Mouse (Mus musculus): ENCODE data around the gene Osbpl3. TPM values are rescaled to one million over a fixed set of nuclear protein-coding genes. Genes with fewer than 3 reads are reported as not detected.

Osbpl3 gene
- total and polyA plus RNA-seq, 2 experiments = 0.15 to 0.83 TPM

- TF ChIP-seq POLR2A (IDR thresholded peaks at IDR 0.05; ENCODE audit: extremely low read depth, insufficient read depth, low read length) (no peak), CTCF (IDR thresholded peaks at IDR 0.05; ENCODE audit: low read depth, low read length) (no peak)
- DNase-seq (ENCODE audit: extremely low read depth, low read depth, low spot score) = peak; percentile 83
- no peak overlapping the region for H3K9ac ChIP-seq (ENCODE audit: low read depth, low read length)
- H3K27ac ChIP-seq (replicated peaks; ENCODE audit: insufficient read depth, low read depth, low read length) = peak overlapping the region; percentile 18; the same call in 1 of the 2 replicates
- 29% methylated on average over 11 of the region's 11 CpGs for WGBS
- H3K36me3 ChIP-seq (ENCODE audit: control insufficient read depth, insufficient read depth, low read length) = no peaks in the 10 kb centered on the region
- no peaks in the 10 kb centered on the region for H3K79me2 ChIP-seq (ENCODE audit: control insufficient read depth, insufficient read depth, low read length)
- H3K4me3 ChIP-seq (ENCODE audit: insufficient read depth, low read depth, low read length) = no peak overlapping the region; the same call in 1 of the 2 replicates
- no peaks in the 10 kb centered on the region for H3K27me3 ChIP-seq (ENCODE audit: control insufficient read depth, insufficient read depth, low read length)
- H3K4me1 ChIP-seq (ENCODE audit: control insufficient read depth, insufficient read depth, low read length) = no peaks in the 10 kb centered on the region; the same call in 1 of the 2 replicates
These were observed 74.4 kb downstream of the Osbpl3 start for GRCm38 (mm10) chr6:50381504-50382091.

- H3K4me3 ChIP-seq (ENCODE audit: insufficient read depth, low read depth, low read length) = no peak overlapping the region
- H3K27ac ChIP-seq (replicated peaks; ENCODE audit: insufficient read depth, low read depth, low read length) = no peak overlapping the region
- no peaks in the 10 kb centered on the region for H3K79me2 ChIP-seq (ENCODE audit: control insufficient read depth, insufficient read depth, low read length)
- H3K4me1 ChIP-seq (ENCODE audit: control insufficient read depth, insufficient read depth, low read length) = no peaks in the 10 kb centered on the region; the same call in 1 of the 2 replicates
- H3K36me3 ChIP-seq (ENCODE audit: control insufficient read depth, insufficient read depth, low read length) = no peaks in the 10 kb centered on the region
- WGBS = 99% methylated on average over 4 of the region's 4 CpGs
- TF ChIP-seq CTCF (IDR thresholded peaks at IDR 0.05; ENCODE audit: low read depth, low read length) = no peak
- no peak for TF ChIP-seq POLR2A (IDR thresholded peaks at IDR 0.05; ENCODE audit: extremely low read depth, insufficient read depth, low read length)
- no peaks in the 10 kb centered on the region for H3K27me3 ChIP-seq (ENCODE audit: control insufficient read depth, insufficient read depth, low read length)
- no peak for DNase-seq (ENCODE audit: extremely low read depth, low read depth, low spot score)
- no peak overlapping the region for H3K9ac ChIP-seq (ENCODE audit: low read depth, low read length)
These were observed 76.3 kb downstream of the Osbpl3 start for GRCm38 (mm10) chr6:50379740-50380139.

DNA sequence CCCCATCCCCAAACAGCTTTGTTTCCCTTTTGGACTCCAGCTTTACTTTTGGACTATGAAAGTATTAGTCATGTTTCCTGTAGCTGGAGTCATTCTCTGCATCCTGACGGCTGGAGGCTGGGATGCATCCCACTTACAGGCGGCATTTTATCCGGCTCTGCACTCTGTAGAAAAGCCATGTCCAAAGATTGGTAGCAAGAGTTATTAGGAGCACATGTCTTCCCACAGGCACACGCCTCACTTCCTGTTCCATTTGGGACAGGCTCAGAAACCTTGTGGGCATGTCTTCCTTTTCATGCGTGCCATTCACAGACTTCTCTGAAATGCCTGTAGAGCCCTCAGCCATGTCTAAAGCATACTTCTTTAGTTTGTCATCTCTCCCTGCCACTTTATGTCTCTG lies 76.9 kb downstream of the Osbpl3 start:
- Histone ChIP-seq H3K27me3 (ENCODE audit: control insufficient read depth, insufficient read depth, low read length) (no peaks in the 10 kb centered on the region), H3K9ac (ENCODE audit: low read depth, low read length) (no peak overlapping the region), H3K4me1 (ENCODE audit: control insufficient read depth, insufficient read depth, low read length) (no peaks in the 10 kb centered on the region; the same call in 1 of the 2 replicates), H3K27ac (replicated peaks; ENCODE audit: insufficient read depth, low read depth, low read length) (no peak overlapping the region), H3K36me3 (ENCODE audit: control insufficient read depth, insufficient read depth, low read length) (no peaks in the 10 kb centered on the region), H3K4me3 (ENCODE audit: insufficient read depth, low read depth, low read length) (no peak overlapping the region), H3K79me2 (ENCODE audit: control insufficient read depth, insufficient read depth, low read length) (no peaks in the 10 kb centered on the region)
- no peak for TF ChIP-seq POLR2A (IDR thresholded peaks at IDR 0.05; ENCODE audit: extremely low read depth, insufficient read depth, low read length)
- TF ChIP-seq CTCF (IDR thresholded peaks at IDR 0.05; ENCODE audit: low read depth, low read length) = no peak
- WGBS = 60% methylated on average over 5 of the region's 5 CpGs
- no peak for DNase-seq (ENCODE audit: extremely low read depth, low read depth, low spot score)

DNA sequence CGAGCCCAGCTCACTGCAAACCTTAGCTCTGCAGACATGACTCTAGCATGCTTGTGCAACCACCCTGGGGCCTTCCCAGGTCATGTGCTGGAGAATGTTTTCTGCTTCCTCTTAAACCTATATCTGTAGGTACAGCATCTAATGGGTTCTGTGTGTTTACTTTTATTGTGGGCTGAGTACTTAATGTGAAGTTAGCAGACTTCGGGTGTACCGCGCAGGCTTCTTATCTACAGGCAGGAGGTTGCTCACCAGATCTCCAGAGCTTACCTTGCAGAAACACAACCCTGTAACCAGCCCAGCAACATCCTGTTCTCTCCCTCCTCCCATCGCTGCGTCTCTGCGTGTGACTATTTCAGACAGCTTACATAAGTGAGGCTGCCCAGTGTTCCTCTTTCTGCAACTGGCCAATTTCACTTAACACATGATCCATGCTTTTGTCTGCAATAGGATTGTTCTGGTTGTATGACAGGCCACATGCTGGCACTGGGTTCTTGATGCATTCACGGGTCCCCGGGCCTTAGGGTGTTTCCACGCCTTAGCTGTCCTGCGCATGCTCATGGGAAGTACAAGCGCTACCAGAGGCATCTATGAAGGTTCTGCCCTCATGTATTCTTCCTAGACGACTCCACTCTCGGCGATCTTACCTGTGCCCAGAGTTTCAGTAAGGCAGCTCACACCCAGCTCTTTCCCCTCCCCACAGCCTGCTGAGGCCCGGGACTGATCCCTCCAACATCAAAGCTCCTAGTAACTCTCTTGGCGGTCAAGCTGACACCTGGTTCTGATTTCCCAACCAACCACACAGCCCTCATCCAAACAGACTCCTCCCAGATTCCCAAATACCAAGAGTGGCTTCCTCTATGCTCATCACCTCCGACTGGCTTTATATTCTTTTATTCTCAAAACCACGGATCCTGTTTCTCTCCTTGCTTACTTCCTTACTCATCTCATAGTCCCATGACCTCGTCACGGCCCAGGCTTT lies 78.0 kb downstream of the Osbpl3 start:
- 68% methylated on average over 21 of the region's 21 CpGs for WGBS
- Histone ChIP-seq H3K9ac (ENCODE audit: low read depth, low read length) (no peak overlapping the region), H3K79me2 (ENCODE audit: control insufficient read depth, insufficient read depth, low read length) (no peaks in the 10 kb centered on the region), H3K4me3 (ENCODE audit: insufficient read depth, low read depth, low read length) (no peak overlapping the region), H3K27ac (replicated peaks; ENCODE audit: insufficient read depth, low read depth, low read length) (peak overlapping the region; percentile 21; the same call in 1 of the 2 replicates), H3K27me3 (ENCODE audit: control insufficient read depth, insufficient read depth, low read length) (no peaks in the 10 kb centered on the region), H3K4me1 (ENCODE audit: control insufficient read depth, insufficient read depth, low read length) (no peaks in the 10 kb centered on the region; the same call in 1 of the 2 replicates), H3K36me3 (ENCODE audit: control insufficient read depth, insufficient read depth, low read length) (no peaks in the 10 kb centered on the region)
- peak; percentile 40 for DNase-seq (ENCODE audit: extremely low read depth, low read depth, low spot score)
- no peak for TF ChIP-seq CTCF (IDR thresholded peaks at IDR 0.05; ENCODE audit: low read depth, low read length)
- TF ChIP-seq POLR2A (IDR thresholded peaks at IDR 0.05; ENCODE audit: extremely low read depth, insufficient read depth, low read length) = no peak

- H3K27ac ChIP-seq (replicated peaks; ENCODE audit: insufficient read depth, low read depth, low read length) = no peak overlapping the region
- WGBS = 88% methylated on average over 1 of the region's 1 CpGs
- H3K79me2 ChIP-seq (ENCODE audit: control insufficient read depth, insufficient read depth, low read length) = no peaks in the 10 kb centered on the region
- DNase-seq (ENCODE audit: extremely low read depth, low read depth, low spot score) = no peak
- no peak overlapping the region for H3K4me3 ChIP-seq (ENCODE audit: insufficient read depth, low read depth, low read length)
- no peaks in the 10 kb centered on the region for H3K4me1 ChIP-seq (ENCODE audit: control insufficient read depth, insufficient read depth, low read length)
- no peaks in the 10 kb centered on the region for H3K36me3 ChIP-seq (ENCODE audit: control insufficient read depth, insufficient read depth, low read length)
- no peak overlapping the region for H3K9ac ChIP-seq (ENCODE audit: low read depth, low read length)
- TF ChIP-seq CTCF (IDR thresholded peaks at IDR 0.05; ENCODE audit: low read depth, low read length) (no peak), POLR2A (IDR thresholded peaks at IDR 0.05; ENCODE audit: extremely low read depth, insufficient read depth, low read length) (no peak)
- no peaks in the 10 kb centered on the region for H3K27me3 ChIP-seq (ENCODE audit: control insufficient read depth, insufficient read depth, low read length)
These were observed 79.3 kb downstream of the Osbpl3 start for GRCm38 (mm10) chr6:50376684-50377083.
